Mouse (Mus musculus): Measurements from ENCODE around the gene Pam.

DNA sequence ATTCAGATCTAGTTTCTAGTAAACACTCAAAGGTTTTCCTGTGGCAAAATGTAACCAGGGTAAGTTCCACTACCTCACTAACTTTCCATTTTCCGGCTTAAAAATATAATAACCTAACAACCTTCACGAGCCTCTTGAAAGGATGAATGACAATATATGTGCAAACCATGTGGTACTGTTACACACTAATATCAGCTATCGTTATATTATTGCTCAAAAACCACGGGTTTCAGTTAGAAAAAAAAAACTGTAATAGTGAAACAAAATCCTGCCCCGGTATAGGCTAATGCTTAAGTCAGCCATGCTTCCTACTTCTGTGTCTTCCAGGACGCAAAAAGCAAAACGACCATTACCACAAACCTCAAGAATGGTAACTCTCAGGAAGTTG is 326.5 kb downstream of the Pam start:
- TF ChIP-seq CTCF (IDR thresholded peaks at IDR 0.05; ENCODE audit: low read depth, low read length) (no peak), POLR2A (IDR thresholded peaks at IDR 0.05; ENCODE audit: extremely low read depth, insufficient read depth, low read length) (no peak)
